In the genomic region with DNA sequence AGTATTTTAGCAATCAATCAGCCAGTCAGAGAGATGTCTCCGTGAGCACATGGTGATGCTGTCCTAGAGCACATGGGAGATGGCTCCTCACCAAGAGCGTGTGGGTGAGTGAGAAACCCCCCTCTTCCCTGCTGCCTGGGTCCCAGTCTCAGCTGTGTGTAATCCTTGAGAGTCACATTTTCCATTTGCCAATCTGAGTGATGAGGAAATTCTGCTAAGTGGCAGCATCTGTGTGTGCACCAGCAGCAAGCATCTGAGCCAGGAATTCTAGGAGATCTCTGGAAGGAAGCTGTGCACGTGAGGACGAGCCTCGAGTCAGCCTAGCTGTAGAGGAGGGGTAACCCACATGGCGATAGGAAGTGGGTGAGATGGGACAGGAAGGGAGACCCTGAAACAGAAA, we compare ENCODE assay signal across 9 mouse cellular contexts. TPM values are rescaled to one million over a fixed set of nuclear protein-coding genes. Genes with fewer than 3 reads are reported as not detected.
A peak's percentile ranks its signal among the peaks of the same experiment; 100 is the strongest.
DNase-seq lines count a peak whose midpoint lies in the region; ATAC-seq lines count a peak whose summit lies in the region.
"Had no signal": no experiment of that assay in that cellular context is flagged by ENCODE, and none has a peak within 500 bp of the region (broad histone marks: within the 10 kb centered on the region; RNA-seq: fewer than 3 reads in every experiment).

No protein-coding gene starts in this region.

- no peak overlapping the region for H3K4me2 ChIP-seq in forebrain, embryonic 14.5 days (ENCODE audit: low read length)
- H3K4me2 ChIP-seq in heart, embryonic 14.5 days (ENCODE audit: low read length) = no peak overlapping the region
- H3K4me2 ChIP-seq in limb, embryonic 15.5 days = no peak overlapping the region
- H3K4me2 ChIP-seq: midbrain, embryonic 12.5 days had no signal

- no peak overlapping the region for H3K9ac ChIP-seq in forebrain, embryonic 14.5 days (ENCODE audit: low read length)
- H3K9ac ChIP-seq in heart, embryonic 14.5 days (ENCODE audit: low read length) = no peak overlapping the region
- no peak overlapping the region for H3K9ac ChIP-seq in limb, embryonic 15.5 days
- H3K9ac ChIP-seq: midbrain, embryonic 12.5 days had no signal

- H3K27me3 ChIP-seq in forebrain, embryonic 14.5 days (replicated peaks; ENCODE audit: control insufficient read depth, insufficient read depth, low read length) = no peaks in the 10 kb centered on the region
- no peaks in the 10 kb centered on the region for H3K27me3 ChIP-seq in forebrain, embryonic 10.5 days (ENCODE audit: poor library complexity, severe bottlenecking)
- H3K27me3 ChIP-seq in heart, embryonic 14.5 days (ENCODE audit: control insufficient read depth, insufficient read depth, low read length) = no peaks in the 10 kb centered on the region
- H3K27me3 ChIP-seq in limb, embryonic 15.5 days = no peaks in the 10 kb centered on the region
- H3K27me3 ChIP-seq: midbrain, embryonic 12.5 days had no signal

- no peaks in the 10 kb centered on the region for H3K36me3 ChIP-seq in forebrain, embryonic 14.5 days (ENCODE audit: control insufficient read depth, insufficient read depth, low read length)
- no peaks in the 10 kb centered on the region for H3K36me3 ChIP-seq in forebrain, embryonic 10.5 days (replicated peaks)
- H3K36me3 ChIP-seq in heart, embryonic 14.5 days (ENCODE audit: control insufficient read depth, insufficient read depth, low read length) = no peaks in the 10 kb centered on the region
- no peaks in the 10 kb centered on the region for H3K36me3 ChIP-seq in limb, embryonic 15.5 days
- H3K36me3 ChIP-seq: midbrain, embryonic 12.5 days had no signal

- peak overlapping the region; percentile 52 for H3K27ac ChIP-seq in forebrain, embryonic 14.5 days (ENCODE audit: low read depth, low read length)
- no peak overlapping the region for H3K27ac ChIP-seq in forebrain, embryonic 10.5 days
- H3K27ac ChIP-seq in heart, embryonic 14.5 days (replicated peaks in 1 of 2; ENCODE audit: control insufficient read depth in 1 of 2, insufficient read depth in 1 of 2, low read depth in 2 of 2, low read length in 2 of 2) = no peak overlapping the region; a peak in 1 of 4 replicates
- peak overlapping the region; percentile 35; the same call in 1 of the 2 replicates for H3K27ac ChIP-seq in limb, embryonic 15.5 days
- H3K27ac ChIP-seq: midbrain, embryonic 12.5 days had no signal

- 51% methylated on average over 6 of the region's 6 CpGs for WGBS in forebrain, embryonic 14.5 days
- WGBS in forebrain, embryonic 10.5 days = 79% methylated on average over 6 of the region's 6 CpGs
- 28% methylated on average over 6 of the region's 6 CpGs for WGBS in heart, embryonic 14.5 days
- WGBS in limb, embryonic 15.5 days = 32% methylated on average over 6 of the region's 6 CpGs

- no peaks in the 10 kb centered on the region for H3K9me3 ChIP-seq in forebrain, embryonic 14.5 days (replicated peaks; ENCODE audit: control insufficient read depth, low read length)
- no peaks in the 10 kb centered on the region for H3K9me3 ChIP-seq in forebrain, embryonic 10.5 days
- H3K9me3 ChIP-seq in heart, embryonic 14.5 days (ENCODE audit: control insufficient read depth, low read length) = no peaks in the 10 kb centered on the region
- no peaks in the 10 kb centered on the region for H3K9me3 ChIP-seq in limb, embryonic 15.5 days
- H3K9me3 ChIP-seq: midbrain, embryonic 12.5 days had no signal

- DNase-seq in forebrain, embryonic 14.5 days (ENCODE audit: low spot score) = peak; percentile 88
- DNase-seq in forebrain, embryonic 10.5 days (ENCODE audit: extremely low spot score, low spot score) = no peak
- peak; percentile 57 for DNase-seq in CD4-positive, CD25-positive, alpha-beta regulatory T cell, adult 2 months (ENCODE audit: low read depth, low spot score)
- DNase-seq in liver (no peak), MN1 (ENCODE audit: low spot score) (no peak)
- DNase-seq in ovary, postnatal 10 days (ENCODE audit: low spot score) = no peak

- H3K4me1 ChIP-seq in forebrain, embryonic 14.5 days (ENCODE audit: control insufficient read depth, insufficient read depth, low read length) = no peaks in the 10 kb centered on the region
- H3K4me1 ChIP-seq in forebrain, embryonic 10.5 days = peaks cover 2% of the 10 kb centered on the region; the same call in 1 of the 2 replicates
- H3K4me1 ChIP-seq in heart, embryonic 14.5 days (ENCODE audit: control insufficient read depth in 2 of 2, insufficient read depth in 2 of 2, low read length in 2 of 2) = peaks cover 7 to 11% of the 10 kb centered on the region in 2 experiments; a peak in 3 of 4 replicates
- H3K4me1 ChIP-seq in limb, embryonic 15.5 days = peaks cover 14% of the 10 kb centered on the region
- H3K4me1 ChIP-seq: midbrain, embryonic 12.5 days had no signal

- no peak overlapping the region for H3K4me3 ChIP-seq in forebrain, embryonic 14.5 days (ENCODE audit: low read depth, low read length)
- no peak overlapping the region for H3K4me3 ChIP-seq in forebrain, embryonic 10.5 days
- no peak overlapping the region for H3K4me3 ChIP-seq in heart, embryonic 14.5 days (ENCODE audit: control insufficient read depth in 1 of 2, insufficient read depth in 1 of 2, low read depth in 1 of 2, low read length in 2 of 2)
- no peak overlapping the region for H3K4me3 ChIP-seq in limb, embryonic 15.5 days
- H3K4me3 ChIP-seq: midbrain, embryonic 12.5 days had no signal

- ATAC-seq in forebrain, embryonic 14.5 days = peak; percentile 98
- 0 out of 2 replicates have a peak, but pooled peaks have one; percentile 21 for ATAC-seq in heart, embryonic 14.5 days (ENCODE audit: insufficient number of reproducible peaks, insufficient read depth, low FRiP score, low read depth)
- 0 out of 2 replicates have a peak, but pooled peaks have one; percentile 74 for ATAC-seq in limb, embryonic 15.5 days (ENCODE audit: insufficient number of reproducible peaks, low FRiP score, low TSS enrichment, low read depth)

RNA-seq across cellular contexts. Expression of gene Tomm20, which starts 50.5 kb away (rescaled TPM):
- polyA plus RNA-seq in forebrain, embryonic 14.5 days (2014; fragmentation: Nextera tagmentation; extraction: Ambion mirVana) = 218 and 229 TPM in 2 replicates
- 294 and 298 TPM in 2 replicates for polyA plus RNA-seq in forebrain, embryonic 10.5 days (2016; fragmentation: Nextera tagmentation; extraction: Ambion mirVana)
- polyA plus RNA-seq in heart, embryonic 14.5 days (2014; fragmentation: Nextera tagmentation; extraction: Ambion mirVana) = 197 and 200 TPM in 2 replicates
- polyA plus RNA-seq in limb, embryonic 15.5 days (2015; fragmentation: Nextera tagmentation; extraction: Ambion mirVana) = 184 and 185 TPM in 2 replicates

Comparison
In these comparisons a context has a peak if more than half of its experiments do, and no peak if none do; other contexts are left out.
1. DNase-seq: peak in forebrain, embryonic 14.5 days (single experiment) and CD4-positive, CD25-positive, alpha-beta regulatory T cell, adult 2 months (single experiment); none in forebrain, embryonic 10.5 days (single experiment), liver (single experiment), MN1 (single experiment) and ovary, postnatal 10 days (single experiment).
2. H3K27ac ChIP-seq: peak in forebrain, embryonic 14.5 days (single experiment) and limb, embryonic 15.5 days (single experiment); none in forebrain, embryonic 10.5 days (single experiment) and heart, embryonic 14.5 days (0 of 2).
3. ATAC-seq: peak in every context shown above with its lines; median percentile 98 in forebrain, embryonic 14.5 days; 74 in limb, embryonic 15.5 days; 21 in heart, embryonic 14.5 days.